Mouse (Mus musculus): ENCODE results near the gene Olfml2b. TPM values are rescaled to one million over a fixed set of nuclear protein-coding genes. Genes with fewer than 3 reads are reported as not detected.

Gene Olfml2b
- total RNA-seq, 2 experiments from 2014 or later: 16.6 to 17.3 TPM

GRCm38 (mm10) chr1:170683863-170684262, 39.5 kb downstream of the Olfml2b start:
- intact Hi-C loops (cut with DNase I): no loop called here

DNA sequence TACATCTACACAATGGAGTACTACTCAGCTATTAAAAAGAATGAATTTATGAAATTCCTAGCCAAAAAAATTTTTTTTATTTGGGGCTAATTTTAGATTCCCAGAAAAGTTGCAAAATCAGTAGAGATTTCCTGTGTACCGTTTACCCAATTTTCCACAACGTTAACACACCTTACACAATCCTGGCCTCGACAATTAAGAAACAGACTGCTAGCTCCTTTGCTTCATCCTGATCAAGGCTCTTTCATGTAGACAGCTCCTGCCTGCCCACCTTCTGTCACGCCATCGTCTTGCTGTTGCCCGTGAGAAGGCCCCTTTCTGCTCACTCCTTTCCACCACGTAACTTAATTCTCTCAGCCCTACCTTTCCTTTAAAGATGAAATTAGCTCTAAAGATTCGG, 45.4 kb downstream of the Olfml2b start:
- intact Hi-C loops (cut with DNase I): no loop called here
- DNase-seq: no peak

More at GRCm38 (mm10) chr1:170683863-170684262, 39.5 kb downstream of the Olfml2b start:
- no peak for DNase-seq

DNA sequence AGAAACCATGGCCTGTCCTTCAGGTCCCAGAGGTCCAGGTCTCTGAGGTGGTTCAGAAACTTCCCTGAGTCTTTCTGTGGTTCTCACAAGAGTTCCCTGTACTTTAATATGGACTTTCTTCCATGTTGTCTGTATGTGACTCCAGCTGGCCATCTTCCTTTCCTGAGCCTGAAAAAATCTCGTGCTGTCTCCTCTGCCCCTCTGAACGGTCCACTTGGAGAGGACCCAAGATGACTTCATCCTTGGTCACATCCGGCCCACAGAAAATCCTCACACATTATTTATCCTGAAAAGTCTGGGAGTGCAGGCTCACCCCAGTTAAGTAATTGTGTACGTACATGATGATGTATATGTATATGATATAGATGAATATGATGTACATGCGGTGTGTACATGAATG, 47.0 kb downstream of the Olfml2b start:
- intact Hi-C loops (cut with DNase I): no loop called here

GRCm38 (mm10) chr1:170694821-170695291, 50.5 kb downstream of the Olfml2b start:
- peak; percentile 58 to 69 for DNase-seq
- intact Hi-C loops (cut with DNase I): no loop called here

More for the DNA sequence above, 47.0 kb downstream of the Olfml2b start:
- DNase-seq: peak in 1 of 2 experiments; percentile 37

GRCm38 (mm10) chr1:170695326-170695725, 51.0 kb downstream of the Olfml2b start:
- DNase-seq: no peak
- intact Hi-C loops (cut with DNase I): no loop called here

- no peak for DNase-seq
- intact Hi-C loops (cut with DNase I): no loop called here
Observed at GRCm38 (mm10) chr1:170696996-170697395, 52.7 kb downstream of the Olfml2b start.

- intact Hi-C loops (cut with DNase I): no loop called here
- DNase-seq: no peak
Observed at GRCm38 (mm10) chr1:170697771-170698356, 53.5 kb downstream of the Olfml2b start.

DNA sequence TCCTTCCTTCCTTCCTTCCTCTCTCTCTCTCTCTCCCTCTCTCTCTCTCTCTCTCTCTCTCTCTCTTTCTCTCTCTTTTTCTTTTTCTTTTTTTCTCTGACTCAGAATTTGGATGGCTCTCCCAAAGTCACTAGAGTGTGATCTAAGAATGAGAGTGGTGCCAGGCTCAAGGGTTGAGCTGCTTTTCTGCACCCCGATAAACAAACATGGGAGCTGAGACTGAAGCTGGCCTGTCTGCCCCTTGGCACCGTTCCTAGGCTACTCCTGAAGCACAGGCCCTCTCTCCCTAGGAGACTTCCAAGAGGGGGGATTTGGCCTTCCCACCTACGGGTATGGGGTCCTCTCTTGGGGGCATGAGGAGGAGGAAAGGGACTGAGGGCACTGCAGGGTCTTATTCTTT, 54.4 kb downstream of the Olfml2b start:
- intact Hi-C loops (cut with DNase I): no loop called here

GRCm38 (mm10) chr1:170699553-170699952, 55.2 kb downstream of the Olfml2b start:
- intact Hi-C loops (cut with DNase I): no loop called here
- DNase-seq: peak in 1 of 2 experiments; percentile 25

More for the DNA sequence above, 54.4 kb downstream of the Olfml2b start:
- no peak for DNase-seq

DNA sequence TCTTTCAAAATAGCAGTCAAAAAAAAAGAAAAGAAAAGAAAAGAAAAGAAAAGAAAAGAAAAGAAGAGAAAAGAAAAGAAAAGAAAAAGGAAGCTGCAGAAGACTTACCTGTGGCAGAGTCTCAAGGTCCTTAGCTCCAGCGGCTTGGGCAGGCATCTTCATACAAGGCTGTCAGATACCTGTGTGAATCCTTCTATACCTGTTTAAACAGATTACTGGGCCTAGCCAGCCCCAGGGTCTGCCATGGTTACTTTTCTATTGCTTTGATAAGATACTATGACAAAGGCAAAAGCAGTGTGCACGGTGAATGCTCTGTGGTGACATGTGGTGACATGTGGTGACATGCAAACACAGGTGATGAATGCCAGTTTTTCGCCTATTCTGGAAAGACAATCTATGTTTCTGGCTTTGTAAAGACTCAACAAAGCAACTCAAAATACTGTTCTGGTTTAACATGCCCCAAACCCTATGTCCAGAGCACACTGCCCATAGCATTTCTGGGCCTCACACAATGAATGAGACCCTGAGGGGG, 56.2 kb downstream of the Olfml2b start:
- DNase-seq: no peak
- intact Hi-C loops (cut with DNase I): loop anchor here (5.0 kb wide), 1 partner anchor 48 kb away; no protein-coding TSS in a partner anchor

DNA sequence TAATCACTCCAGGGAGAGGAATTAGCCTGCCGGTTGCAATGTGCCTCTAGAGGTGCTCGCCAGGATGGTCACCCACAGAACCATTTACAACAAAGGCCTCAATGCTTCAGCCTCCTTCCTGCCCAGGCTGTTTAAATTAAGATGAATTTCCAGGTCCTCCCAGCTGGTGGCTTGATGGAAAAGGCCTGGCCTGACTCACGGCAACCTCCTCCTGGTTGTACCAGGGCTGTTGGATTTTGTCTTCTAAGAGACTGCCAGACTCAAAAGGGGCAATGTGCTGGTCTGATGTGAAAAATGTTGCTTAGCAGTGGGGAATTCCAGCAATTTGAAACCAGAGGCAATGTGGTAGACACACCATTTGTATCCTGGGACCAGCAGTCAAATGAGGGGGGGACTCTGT, 56.8 kb downstream of the Olfml2b start:
- intact Hi-C loops (cut with DNase I): loop anchor here (5.0 kb wide), 1 partner anchor 49 kb away; no protein-coding TSS in a partner anchor

GRCm38 (mm10) chr1:170701582-170701981, 57.2 kb downstream of the Olfml2b start:
- DNase-seq: no peak
- intact Hi-C loops (cut with DNase I): loop anchor here (5.0 kb wide), 1 partner anchor 49 kb away; no protein-coding TSS in a partner anchor

More for the DNA sequence above, 56.8 kb downstream of the Olfml2b start:
- no peak for DNase-seq

DNA sequence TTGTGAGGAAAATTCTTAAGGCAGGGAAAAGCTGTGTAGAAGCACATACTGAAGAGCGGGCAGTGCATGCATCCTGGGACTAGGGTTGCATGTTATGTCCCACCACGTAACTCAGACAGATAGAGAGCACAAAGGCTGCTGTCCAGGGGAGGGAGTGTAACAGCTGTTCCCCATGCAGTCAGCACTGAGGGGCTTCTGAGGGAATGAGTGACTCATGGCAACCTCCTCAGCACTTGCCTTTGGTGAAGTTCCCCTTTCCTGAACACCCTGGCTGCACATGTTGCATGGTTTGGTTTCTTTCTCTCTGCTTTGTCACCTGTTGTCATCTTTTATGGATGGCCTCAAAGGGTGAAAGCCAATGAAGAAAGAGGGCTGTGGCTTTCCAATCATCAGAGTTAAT, 57.9 kb downstream of the Olfml2b start:
- DNase-seq: no peak

GRCm38 (mm10) chr1:170702958-170703357, 58.6 kb downstream of the Olfml2b start:
- intact Hi-C loops (cut with DNase I): loop anchor here (5.0 kb wide), 1 partner anchor 51 kb away; no protein-coding TSS in a partner anchor
- DNase-seq: no peak

More for the DNA sequence above, 57.9 kb downstream of the Olfml2b start:
- intact Hi-C loops (cut with DNase I): loop anchor here (5.0 kb wide), 1 partner anchor 50 kb away; no protein-coding TSS in a partner anchor

DNA sequence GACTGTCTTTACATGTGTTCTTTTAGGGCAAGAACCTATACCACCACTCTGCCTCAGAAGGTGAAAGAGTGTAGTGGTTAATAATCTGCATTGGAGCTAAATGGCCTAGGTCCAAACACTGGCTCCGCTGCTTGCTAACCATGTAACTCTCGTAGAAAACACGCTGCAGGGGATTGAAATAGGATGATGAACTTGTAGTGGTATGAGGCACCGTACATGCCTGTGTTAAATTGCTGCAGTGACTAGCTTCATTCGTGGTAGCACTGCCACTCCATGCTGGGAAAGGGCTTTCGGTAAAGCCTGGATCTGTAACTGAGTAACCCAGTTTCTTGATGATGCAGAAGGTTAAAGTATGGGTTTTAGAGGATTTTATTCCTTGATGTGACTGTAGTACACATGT, 59.8 kb downstream of the Olfml2b start:
- intact Hi-C loops (cut with DNase I): loop anchor here (5.0 kb wide), 1 partner anchor 52 kb away; no protein-coding TSS in a partner anchor
- DNase-seq: no peak

- intact Hi-C loops (cut with DNase I): loop anchor here (5.0 kb wide), 1 partner anchor 53 kb away; no protein-coding TSS in a partner anchor
- no peak for DNase-seq
Observed at GRCm38 (mm10) chr1:170704911-170705594, 60.7 kb downstream of the Olfml2b start.

DNA sequence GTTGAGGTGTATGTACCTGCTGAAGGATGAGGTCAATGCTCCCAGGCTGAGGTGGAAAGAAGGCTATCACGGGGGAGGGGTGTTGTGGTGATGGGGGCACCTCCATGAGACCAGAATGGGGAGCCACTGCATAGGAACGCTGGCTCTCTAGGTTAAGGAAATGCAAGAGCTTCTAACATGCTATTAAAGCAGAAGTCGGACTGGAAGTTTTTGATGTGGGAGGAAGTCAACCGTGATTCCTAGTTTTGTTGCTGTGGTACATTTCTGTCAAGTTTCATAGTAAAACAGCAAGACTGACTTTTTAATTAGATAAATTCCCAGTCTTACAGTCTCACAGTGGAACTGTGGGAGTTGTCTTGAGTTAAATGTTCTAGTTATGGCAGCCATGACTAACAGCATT, 61.7 kb downstream of the Olfml2b start:
- intact Hi-C loops (cut with DNase I): no loop called here
- no peak for DNase-seq

DNA sequence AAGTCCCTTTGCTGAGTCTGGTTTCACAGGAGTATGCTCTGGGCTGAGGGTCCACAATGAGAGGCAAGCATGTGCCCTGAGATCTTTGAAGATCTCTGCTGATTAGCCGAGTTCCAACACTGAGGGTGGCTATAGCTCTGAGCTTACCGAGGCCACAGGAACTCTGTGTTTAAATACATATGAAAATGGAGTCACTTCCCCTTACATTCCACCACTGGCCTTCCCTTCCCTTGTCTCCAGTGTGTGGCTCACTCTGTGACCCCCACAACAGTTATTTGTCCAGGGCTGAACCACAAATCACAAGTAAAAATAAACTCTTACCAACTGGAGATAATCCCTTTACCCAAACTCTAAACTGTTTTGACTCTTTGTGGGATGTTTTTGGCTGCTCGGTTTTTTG, 64.7 kb downstream of the Olfml2b start:
- DNase-seq: no peak
- intact Hi-C loops (cut with DNase I): no loop called here

DNA sequence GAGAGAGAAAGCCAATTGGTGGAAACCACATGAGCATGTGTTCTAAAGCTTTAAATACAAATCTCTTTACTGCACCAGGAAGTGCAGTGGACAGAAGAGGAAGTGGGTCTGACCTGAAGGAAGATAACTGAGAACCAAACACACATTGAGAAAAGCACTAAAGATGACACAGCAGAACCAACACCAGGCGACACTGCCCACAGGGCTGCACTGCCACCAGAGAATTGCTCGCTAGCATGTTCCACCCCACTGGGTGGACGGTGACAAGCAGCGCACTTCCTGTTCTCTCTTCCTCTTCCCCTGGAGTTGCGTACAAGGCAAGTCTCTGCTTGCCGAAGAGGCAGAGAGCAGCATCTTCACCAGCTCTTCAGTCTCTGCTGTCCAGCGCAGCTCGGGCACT, 65.1 kb downstream of the Olfml2b start:
- DNase-seq: peak in 1 of 2 experiments; percentile 43
- intact Hi-C loops (cut with DNase I): no loop called here

- DNase-seq: no peak
- intact Hi-C loops (cut with DNase I): no loop called here
Observed at GRCm38 (mm10) chr1:170709969-170710368, 65.6 kb downstream of the Olfml2b start.

DNA sequence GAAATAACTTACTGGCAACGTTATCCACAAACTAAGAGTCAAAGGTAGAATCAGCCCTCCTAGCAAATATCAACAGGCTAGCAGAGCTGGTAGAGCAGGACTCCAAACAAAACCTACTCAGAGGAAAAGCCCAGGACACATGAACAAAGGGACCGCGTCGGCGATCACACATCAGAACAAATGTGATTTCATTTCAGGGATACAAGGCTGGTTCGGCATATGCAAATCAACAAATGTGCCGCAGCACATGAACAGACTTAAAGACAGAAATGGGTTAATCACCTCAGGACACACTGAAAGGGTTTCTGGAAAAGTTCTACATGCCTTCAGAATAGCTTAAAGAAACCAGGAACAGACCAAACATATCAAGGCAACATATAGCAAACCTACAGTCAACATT, 67.4 kb downstream of the Olfml2b start:
- intact Hi-C loops (cut with DNase I): no loop called here
- no peak for DNase-seq

All from heart, postnatal 14 days (tissue).